Mouse (Mus musculus) Patski (cell line): ENCODE data around the gene Zfp791. TPM values are rescaled to one million over a fixed set of nuclear protein-coding genes. Genes with fewer than 3 reads are reported as not detected.
"Not testable (repeated sequence)": the region's sequence is repeated elsewhere in the genome, so short reads cannot be mapped to it uniquely, and the experiment has no call there.

Experiments used
- ATAC-seq: fragments of 100-300 bp; one replicate; pipeline ENCODE4 v1.8.0; 2021
- CTCF ChIA-PET: fragments of 350-600 bp; sonication (Branson Sonifier 250); formaldehyde crosslinking; loops from one replicate; lab custom pipeline; 2022; ENCODE audit warnings: inconsistent platforms; lab: Charles Lee
- POLR2A ChIA-PET: fragments of 350-600 bp; sonication (Branson Sonifier 250); formaldehyde crosslinking; loops from one replicate; lab custom pipeline; 2022; ENCODE audit warnings: antibody characterized with exemption, inconsistent platforms; lab: Charles Lee
- DNase-seq: peaks from one replicate; pipeline ENCODE4 v3.0.0-alpha.2; 2011; ENCODE audit warnings: low read depth, low spot score
- H3K27me3 ChIP-seq: fragments of 371-371 bp; one replicate; pipeline ENCODE4 v1.5.1; 2021
- CTCF ChIP-seq: fragments of 100-300 bp; IDR thresholded peaks from one replicate; pipeline ENCODE4 v1.5.1; 2021
- in situ Hi-C: fragments of 300-500 bp; cut with MboI; formaldehyde crosslinking; loops from 3 replicates; pipeline ENCODE4 v1.11.1; 2018; ENCODE audit warnings: low pct_unique_long_range_greater_than_20kb, mixed read lengths
- polyA plus RNA-seq: library from polyadenylated mRNA; unstranded; gene quantifications from one replicate; pipeline ENCODE4 v1.2.3, GENCODE M21; 2021

Gene Zfp791
- polyA plus RNA-seq, 1 experiment from 2014 or later, result 2.2 TPM

DNA sequence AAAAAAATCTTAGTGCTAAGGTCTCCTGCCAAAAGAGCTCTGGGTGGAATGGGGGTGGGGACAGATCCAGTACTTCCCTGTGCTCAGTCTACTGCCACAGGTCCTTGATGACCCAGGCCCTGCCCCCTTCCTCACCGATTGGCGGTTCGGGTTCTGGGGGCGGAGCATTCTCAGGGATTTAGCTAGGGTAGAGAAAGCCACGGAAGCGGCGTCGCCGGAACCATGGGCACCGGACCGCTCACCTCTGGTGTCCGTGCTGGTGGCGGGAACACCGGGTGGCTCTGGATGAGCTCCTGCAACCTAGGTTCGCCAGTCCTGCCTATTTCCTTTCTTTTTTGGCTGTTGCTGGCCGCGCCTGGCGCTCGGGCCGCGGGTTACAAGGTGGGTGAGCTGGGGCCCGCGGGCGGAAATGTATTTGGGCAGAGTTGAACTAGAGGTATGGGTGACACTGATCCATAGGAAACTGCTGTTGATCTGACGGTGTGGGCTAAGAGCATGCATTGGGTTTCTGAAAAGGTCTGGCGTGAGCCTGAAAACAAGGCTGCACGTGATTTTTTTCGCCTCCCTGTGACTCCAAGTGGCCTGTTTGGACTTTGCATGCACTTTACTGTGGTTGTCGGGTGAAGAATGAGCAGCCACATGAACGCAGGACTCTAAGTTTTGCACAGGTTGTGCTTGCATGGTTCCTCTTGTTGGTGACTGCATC lies 39.6 kb downstream of the Zfp791 start, which contains the start of gene Man2b1:
Gene Man2b1, plus strand, starts transcription at position 163 of the 706 bp plus-strand sequence.
- ChIA-PET POLR2A (interaction anchor here (0.7 to 1.3 kb wide), 3 partner anchors 10 to 216 kb away, joined by 3 read pairs; partner anchors contain the start of genes Orc6 and Vps35), CTCF (interaction anchor here (1.0 to 1.8 kb wide), 4 partner anchors 10 to 94 kb away, joined by 3 to 5 read pairs (median 3); no protein-coding TSS in a partner anchor)
- in situ Hi-C loops, result no loop called here
- DNase-seq (no peak), ATAC-seq (peak; percentile 88)
- no peak for TF ChIP-seq CTCF
- no peaks in the 10 kb centered on the region for H3K27me3 ChIP-seq

DNA sequence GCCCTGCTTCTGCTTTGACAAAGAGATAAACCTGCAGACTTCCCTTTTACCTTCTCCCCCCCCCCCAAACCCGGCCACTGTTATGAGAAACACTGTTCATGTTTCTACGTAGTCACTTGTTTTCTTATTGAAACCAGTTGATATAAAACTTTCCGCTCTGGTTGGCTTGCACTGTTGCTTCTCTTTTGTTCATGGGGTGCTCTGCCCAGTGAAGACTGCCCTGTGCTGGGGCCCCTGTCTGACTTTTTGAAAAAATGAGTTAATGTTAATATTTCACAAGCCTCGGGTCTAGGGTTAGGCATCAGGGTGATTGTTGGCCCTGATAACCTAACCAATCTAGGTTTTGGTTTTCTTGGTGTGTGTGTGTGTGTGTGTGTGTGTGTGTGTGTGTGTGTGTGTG lies 40.7 kb downstream of the Zfp791 start:
- CTCF ChIA-PET, result interaction anchor here (1.4 kb wide), 1 partner anchor 13 kb away, joined by 3 read pairs; no protein-coding TSS in a partner anchor
- in situ Hi-C loops, ATAC-seq, DNase-seq, POLR2A ChIA-PET, H3K27me3 ChIP-seq: not testable (repeated sequence)

DNA sequence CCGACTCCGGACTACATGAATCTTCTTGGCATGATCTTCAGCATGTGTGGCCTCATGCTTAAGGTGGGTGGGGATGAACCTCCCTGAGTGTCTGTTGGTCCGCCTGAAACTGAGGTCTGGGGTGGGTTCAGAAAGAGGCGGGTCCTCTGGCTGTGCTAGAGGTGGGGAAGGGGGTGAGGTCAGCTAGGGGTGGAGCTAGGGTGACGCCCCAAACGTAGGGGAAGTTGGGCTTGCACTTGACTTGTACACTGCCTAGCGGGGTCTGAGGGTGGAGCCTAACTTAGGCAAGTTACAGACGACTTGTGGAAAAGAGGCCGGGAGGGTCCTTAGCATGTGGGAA lies 41.7 kb downstream of the Zfp791 start, which contains the start of gene Wdr83:
Gene Wdr83, minus strand, starts transcription at position 91 of the 340 bp plus-strand sequence.
- no peaks in the 10 kb centered on the region for H3K27me3 ChIP-seq
- in situ Hi-C loops, result no loop called here
- ChIA-PET CTCF (interaction anchor here (1.4 kb wide), 1 partner anchor 14 kb away, joined by 3 read pairs; no protein-coding TSS in a partner anchor), POLR2A (no interaction called here)
- ATAC-seq (peak; percentile 27), DNase-seq (no peak)
- TF ChIP-seq CTCF, result no peak

DNA sequence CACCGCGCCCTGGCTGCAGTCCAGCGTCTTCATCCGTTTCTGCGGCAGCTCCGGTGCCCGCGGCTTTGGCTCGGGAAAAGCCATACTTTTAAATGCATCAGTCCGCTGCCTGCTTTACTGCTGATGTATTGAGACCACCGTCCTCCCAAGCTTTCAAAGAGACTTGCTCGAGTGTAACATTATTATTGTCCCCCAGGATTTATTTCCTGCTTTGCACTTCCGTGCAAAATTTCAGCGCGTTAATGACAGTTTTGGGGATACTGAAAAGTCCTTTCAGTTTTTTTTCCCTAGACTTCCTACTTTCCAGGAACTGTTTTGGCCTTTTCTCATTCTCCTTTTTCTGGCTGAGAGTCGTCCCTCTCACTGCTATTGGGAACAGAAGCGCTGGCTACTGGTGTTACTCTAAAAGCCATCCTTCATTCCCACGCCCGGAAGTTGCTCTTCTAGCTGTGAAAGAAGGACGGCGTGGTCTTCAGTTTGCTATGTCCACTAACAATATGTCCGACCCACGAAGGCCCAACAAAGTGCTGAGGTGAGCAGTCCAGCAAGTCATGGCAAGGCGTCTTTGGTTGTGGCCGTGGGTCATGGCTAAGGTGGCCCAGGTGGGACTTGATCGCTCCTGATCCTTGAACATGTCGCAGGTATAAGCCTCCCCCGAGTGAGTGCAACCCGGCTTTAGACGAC lies 42.2 kb downstream of the Zfp791 start, which contains the start of gene Wdr83os:
Gene Wdr83os, plus strand, starts transcription at position 209 of the 684 bp plus-strand sequence.
- POLR2A ChIA-PET, result interaction anchor here (0.8 kb wide), 1 partner anchor 8 kb away, joined by 3 read pairs; no protein-coding TSS in a partner anchor

DNA sequence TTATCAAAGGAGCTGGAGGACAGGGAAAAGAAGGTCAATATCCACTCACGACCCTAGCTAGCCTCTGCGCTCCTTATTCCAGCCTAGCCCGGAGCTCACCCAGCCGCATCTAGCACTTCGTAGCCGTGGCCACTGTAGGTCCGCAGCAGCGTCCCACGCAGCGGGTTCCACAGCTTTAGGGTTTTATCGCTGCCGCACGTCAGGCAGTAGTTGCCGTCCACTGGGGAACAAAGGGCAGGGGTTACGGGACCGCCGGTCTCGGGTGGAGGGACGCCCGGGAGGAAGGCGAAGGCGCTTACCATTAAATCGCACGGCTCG lies 42.7 kb downstream of the Zfp791 start:
- ATAC-seq, result no peak

More for the DNA sequence above, 42.2 kb downstream of the Zfp791 start, which contains the start of gene Wdr83os:
- ATAC-seq (no peak), DNase-seq (no peak)
- in situ Hi-C loops, result no loop called here
- H3K27me3 ChIP-seq, result no peaks in the 10 kb centered on the region
- TF ChIP-seq CTCF, result no peak
- CTCF ChIA-PET, result no interaction called here

DNA sequence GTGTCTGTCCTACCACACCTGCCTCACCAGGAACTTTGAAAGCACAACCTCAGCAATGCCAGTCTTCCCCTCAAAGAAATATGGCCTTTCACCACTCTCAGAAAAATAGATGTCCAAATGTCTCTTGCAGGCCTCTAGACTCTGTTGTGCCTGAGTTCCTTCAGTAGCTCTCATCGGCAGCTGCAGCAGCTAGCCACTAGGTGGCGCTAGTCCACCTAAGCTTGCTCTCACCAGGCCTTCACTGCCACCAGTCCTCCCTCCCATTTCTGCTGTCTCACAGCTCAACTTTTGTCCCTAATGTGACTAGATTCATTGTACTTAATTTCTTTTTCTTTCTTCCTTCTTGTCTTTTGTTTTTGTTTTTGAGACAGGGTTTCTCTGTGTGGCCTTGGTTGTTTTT lies 45.9 kb downstream of the Zfp791 start:
- ATAC-seq, result peak; percentile 33
- no peaks in the 10 kb centered on the region for H3K27me3 ChIP-seq
- DNase-seq, result no peak
- in situ Hi-C loops, result no loop called here
- TF ChIP-seq CTCF, result no peak
- ChIA-PET CTCF (interaction anchor here (0.6 to 2.7 kb wide), 12 partner anchors 8 to 94 kb away, joined by 3 to 10 read pairs (median 3); partner anchors contain the start of genes Gm5741 and Tnpo2), POLR2A (no interaction called here)

More for the DNA sequence above, 42.7 kb downstream of the Zfp791 start:
- no peak for TF ChIP-seq CTCF
- no peaks in the 10 kb centered on the region for H3K27me3 ChIP-seq
- no peak for DNase-seq
- POLR2A ChIA-PET, result interaction anchor here (0.8 kb wide), 1 partner anchor 9 kb away, joined by 3 read pairs; no protein-coding TSS in a partner anchor
- in situ Hi-C loops, result no loop called here
- CTCF ChIA-PET, result no interaction called here

DNA sequence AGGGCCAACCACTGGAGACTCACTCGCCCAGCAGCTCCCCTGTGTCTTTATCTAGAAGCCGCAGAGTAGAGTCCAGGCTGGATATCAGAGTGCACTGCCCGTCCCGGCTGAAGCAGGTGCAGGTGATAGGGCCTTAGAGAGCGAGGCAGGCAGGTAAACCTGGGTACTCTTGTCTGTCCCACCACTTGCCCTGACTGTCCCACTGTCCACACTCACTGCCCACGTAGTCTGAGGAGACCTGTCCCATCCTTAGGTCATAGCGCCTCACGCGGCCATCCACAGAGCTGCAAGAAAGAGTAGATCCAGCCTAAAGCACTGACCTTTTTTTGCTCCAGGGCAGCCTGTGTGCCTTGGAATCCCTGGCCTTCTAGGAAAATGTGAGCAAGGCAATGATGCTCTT lies 46.9 kb downstream of the Zfp791 start:
- CTCF ChIA-PET, result interaction anchor here (0.9 to 2.7 kb wide), 9 partner anchors 9 to 95 kb away, joined by 3 to 10 read pairs (median 3); partner anchors contain the start of genes Gm5741 and Tnpo2
- POLR2A ChIA-PET, result interaction anchor here (0.7 to 1.1 kb wide), 3 partner anchors 16 to 40 kb away, joined by 3 to 4 read pairs (median 3); partner anchors contain the start of genes Fbxw9 and Tnpo2
- no peaks in the 10 kb centered on the region for H3K27me3 ChIP-seq
- in situ Hi-C loops, result no loop called here
- DNase-seq (no peak), ATAC-seq (peak; percentile 29)
- no peak for TF ChIP-seq CTCF

DNA sequence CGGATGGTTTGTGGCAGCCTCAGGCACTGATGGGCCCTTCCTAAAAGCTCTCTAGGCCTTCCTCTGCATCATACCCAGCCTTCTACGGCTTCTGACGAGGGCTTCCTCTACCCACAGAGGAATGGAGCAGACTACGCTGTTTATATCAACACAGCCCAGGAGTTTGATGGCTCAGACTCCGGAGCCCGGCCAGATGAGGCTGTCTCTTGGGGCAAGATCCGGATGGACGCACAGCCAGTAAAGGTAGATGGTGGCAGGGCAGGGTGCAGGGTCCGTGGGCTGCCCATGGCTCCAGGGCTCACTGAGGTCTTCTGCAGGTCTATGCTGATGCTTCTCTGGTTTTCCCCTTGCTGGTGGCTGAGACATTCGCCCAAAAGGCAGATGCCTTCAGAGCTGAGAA lies 48.3 kb downstream of the Zfp791 start:
- DNase-seq (no peak), ATAC-seq (no peak)
- in situ Hi-C loops, result no loop called here
- no peaks in the 10 kb centered on the region for H3K27me3 ChIP-seq
- ChIA-PET POLR2A (no interaction called here), CTCF (no interaction called here)
- TF ChIP-seq CTCF, result no peak

DNA sequence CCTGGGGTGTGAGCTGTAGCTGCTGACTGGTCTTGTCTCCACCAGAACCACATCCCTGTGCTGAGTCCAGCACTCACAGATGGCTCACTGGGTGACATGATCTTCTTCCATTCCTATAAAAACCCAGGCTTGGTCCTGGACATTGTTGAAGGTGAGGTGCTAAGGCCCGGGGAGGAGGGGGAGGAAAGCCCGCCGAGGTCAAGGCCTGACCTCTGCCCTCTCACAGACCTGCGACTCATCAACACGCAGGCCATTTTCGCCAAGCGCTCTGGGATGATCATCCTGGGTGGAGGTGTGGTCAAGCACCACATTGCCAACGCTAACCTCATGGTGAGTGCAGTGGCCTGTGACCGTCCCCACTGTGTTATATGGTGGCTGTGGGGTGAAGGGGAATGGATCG lies 48.7 kb downstream of the Zfp791 start:
- in situ Hi-C loops, result no loop called here
- H3K27me3 ChIP-seq, result no peaks in the 10 kb centered on the region
- no peak for DNase-seq
- no peak for TF ChIP-seq CTCF
- ATAC-seq, result no peak
- POLR2A ChIA-PET, result no interaction called here
- CTCF ChIA-PET, result no interaction called here

DNA sequence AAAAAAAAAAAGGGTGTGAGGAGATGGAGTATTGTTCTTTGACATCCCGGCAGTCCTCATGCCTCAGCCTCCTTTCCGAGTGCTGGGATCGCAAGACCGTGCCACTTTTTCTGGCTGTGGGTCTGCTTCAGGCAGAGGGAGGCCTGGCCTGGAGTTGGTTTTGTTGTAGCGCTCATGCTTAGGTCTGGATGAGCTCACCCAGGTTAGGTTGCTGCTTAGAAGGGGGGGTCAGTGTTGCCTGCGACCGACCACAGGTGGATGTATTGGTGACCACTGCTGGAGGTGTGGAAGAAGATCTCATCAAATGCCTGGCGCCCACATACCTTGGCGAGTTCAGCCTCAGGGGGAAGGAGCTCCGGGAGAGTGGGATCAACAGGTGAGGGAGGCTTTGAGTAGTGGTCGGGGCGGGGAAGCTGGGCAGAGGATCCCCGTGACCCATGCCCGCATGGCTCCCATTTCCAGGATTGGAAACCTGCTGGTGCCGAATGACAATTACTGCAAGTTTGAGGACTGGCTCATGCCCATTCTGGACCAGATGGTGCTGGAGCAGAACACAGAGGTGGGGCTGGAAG lies 49.8 kb downstream of the Zfp791 start:
- H3K27me3 ChIP-seq, result no peaks in the 10 kb centered on the region
- POLR2A ChIA-PET, result no interaction called here
- no peak for ATAC-seq
- in situ Hi-C loops, result no loop called here
- CTCF ChIA-PET, result interaction anchor here (1.2 kb wide), 1 partner anchor 10 kb away, joined by 3 read pairs; no protein-coding TSS in a partner anchor
- no peak for TF ChIP-seq CTCF
- DNase-seq, result no peak
